Mouse (Mus musculus) hindbrain, embryonic 13.5 days (tissue): Measurements from ENCODE around the gene Capn10. TPM values are rescaled to one million over a fixed set of nuclear protein-coding genes. Genes with fewer than 3 reads are reported as not detected.

ENCODE experiments used
- ATAC-seq: fragments of 200-750 bp; cut with Nextera tagmentation; 2 replicates; pipeline ENCODE4 v1.8.0; 2017; ENCODE audit warnings: moderate TSS enrichment; ENCODE audit not compliant: low FRiP score
- H3K27ac ChIP-seq: fragments of 300-500 bp; sonication (generic); 2 replicates; pipeline ENCODE4 v1.5.1; 2015; ENCODE audit warnings: inconsistent platforms, mild to moderate bottlenecking, moderate library complexity
- H3K27me3 ChIP-seq: fragments of 300-500 bp; sonication (generic); 2 replicates; pipeline ENCODE4 v1.6.1; 2015; ENCODE audit warnings: mild to moderate bottlenecking, inconsistent platforms
- H3K36me3 ChIP-seq: fragments of 300-500 bp; sonication (generic); 2 replicates; pipeline ENCODE4 v1.6.1; 2015; ENCODE audit warnings: mild to moderate bottlenecking, inconsistent platforms
- H3K4me1 ChIP-seq: fragments of 300-500 bp; sonication (generic); replicated peaks from 2 replicates; pipeline ENCODE4 v1.6.1; 2015; ENCODE audit warnings: inconsistent platforms
- H3K4me2 ChIP-seq: fragments of 300-500 bp; sonication (generic); 2 replicates; pipeline ENCODE4 v1.6.1; 2015; ENCODE audit warnings: inconsistent platforms, mild to moderate bottlenecking, moderate library complexity
- H3K4me3 ChIP-seq: fragments of 300-500 bp; sonication (generic); 2 replicates; pipeline ENCODE4 v1.5.1; 2015; ENCODE audit warnings: mild to moderate bottlenecking, inconsistent platforms
- H3K9ac ChIP-seq: fragments of 300-500 bp; sonication (generic); 2 replicates; pipeline ENCODE4 v1.6.1; 2015; ENCODE audit warnings: mild to moderate bottlenecking, inconsistent platforms
- H3K9me3 ChIP-seq: fragments of 300-500 bp; sonication (generic); 2 replicates; pipeline ENCODE4 v1.6.1; 2016; ENCODE audit warnings: inconsistent platforms
- WGBS: fragments of 180-500 bp; shearing (Covaris S2); methylation state at CpG from one replicate; pipeline ENCODE4 v1.1.7; 2015; 5-methylcytosine and 5-hydroxymethylcytosine counted together
- polyA plus RNA-seq: library from polyadenylated mRNA; unstranded; fragments of >200 nt; fragmentation: Nextera tagmentation; extraction: Ambion mirVana; gene quantifications from 2 replicates; pipeline ENCODE4 v1.2.1, GENCODE M21; 2015

Gene Capn10
- 58.9 TPM in 2 replicates for polyA plus RNA-seq

GRCm38 (mm10) chr1:92934182-92934827, at the start of gene Capn10:
Gene Capn10 (plus strand): TSS chr1:92934376.
- peak; percentile 100 for ATAC-seq
- H3K4me2 ChIP-seq = peak within 1 kb of the TSS; percentile 64
- peaks cover 19% of the 10 kb centered on the region for H3K36me3 ChIP-seq
- H3K27ac ChIP-seq = peak within 1 kb of the TSS; percentile 99
- peak within 1 kb of the TSS; percentile 88 for H3K4me3 ChIP-seq
- H3K9ac ChIP-seq = peak within 1 kb of the TSS; percentile 91
- under 1% methylated on average over 45 of the region's 45 CpGs for WGBS
- peaks cover 33% of the 10 kb centered on the region for H3K4me1 ChIP-seq
- H3K9me3 ChIP-seq = no peaks in the 10 kb centered on the region
- H3K27me3 ChIP-seq = peaks cover 16% of the 10 kb centered on the region; the same call in 1 of the 2 replicates

- Histone ChIP-seq H3K27me3 (no peaks in the 10 kb centered on the region), H3K36me3 (no peaks in the 10 kb centered on the region), H3K4me2 (no peak overlapping the region), H3K9ac (no peak overlapping the region), H3K9me3 (no peaks in the 10 kb centered on the region), H3K27ac (no peak overlapping the region), H3K4me1 (no peaks in the 10 kb centered on the region), H3K4me3 (no peak overlapping the region)
- no peak for ATAC-seq
- 75% methylated on average over 7 of the region's 7 CpGs for WGBS
Observed at GRCm38 (mm10) chr1:92888901-92889655, 45.1 kb upstream of the Capn10 start.

GRCm38 (mm10) chr1:92892791-92893190, 41.4 kb upstream of the Capn10 start:
- no peaks in the 10 kb centered on the region for H3K36me3 ChIP-seq
- no peak overlapping the region for H3K9ac ChIP-seq
- no peak overlapping the region for H3K4me3 ChIP-seq
- no peaks in the 10 kb centered on the region for H3K9me3 ChIP-seq
- no peak overlapping the region for H3K4me2 ChIP-seq
- WGBS = 77% methylated on average over 3 of the region's 3 CpGs
- H3K27ac ChIP-seq = no peak overlapping the region
- ATAC-seq = no peak
- H3K4me1 ChIP-seq = no peaks in the 10 kb centered on the region
- H3K27me3 ChIP-seq = peaks cover 4% of the 10 kb centered on the region; the same call in 1 of the 2 replicates

GRCm38 (mm10) chr1:92893896-92894295, 40.3 kb upstream of the Capn10 start:
- Histone ChIP-seq H3K4me2 (no peak overlapping the region), H3K9ac (no peak overlapping the region), H3K9me3 (no peaks in the 10 kb centered on the region), H3K36me3 (no peaks in the 10 kb centered on the region), H3K27ac (no peak overlapping the region), H3K4me1 (no peaks in the 10 kb centered on the region), H3K4me3 (no peak overlapping the region), H3K27me3 (peaks cover 6% of the 10 kb centered on the region; the same call in 1 of the 2 replicates)
- no peak for ATAC-seq
- 66% methylated on average over 3 of the region's 3 CpGs for WGBS

GRCm38 (mm10) chr1:92895089-92895488, 39.1 kb upstream of the Capn10 start:
- WGBS = 11% methylated on average over 3 of the region's 3 CpGs

GRCm38 (mm10) chr1:92902786-92903185, 31.4 kb upstream of the Capn10 start, which contains the start of gene Ankmy1:
Gene Ankmy1 (minus strand): TSS chr1:92902906.
- H3K4me2 ChIP-seq = peak within 1 kb of the TSS; percentile 47
- WGBS = 1% methylated on average over 15 of the region's 15 CpGs
- ATAC-seq = peak; percentile 18
- H3K27ac ChIP-seq = no peak within 1 kb of the TSS
- no peaks in the 10 kb centered on the region for H3K36me3 ChIP-seq
- no peaks in the 10 kb centered on the region for H3K9me3 ChIP-seq
- H3K4me1 ChIP-seq = peaks cover 17% of the 10 kb centered on the region
- peaks cover 35% of the 10 kb centered on the region for H3K27me3 ChIP-seq
- peak within 1 kb of the TSS; percentile 21 for H3K4me3 ChIP-seq
- H3K9ac ChIP-seq = 0 out of 2 replicates have a peak within 1 kb of the TSS, but pooled peaks have one; percentile 6

More at GRCm38 (mm10) chr1:92895089-92895488, 39.1 kb upstream of the Capn10 start:
- Histone ChIP-seq H3K9ac (no peak overlapping the region), H3K27ac (no peak overlapping the region), H3K4me3 (no peak overlapping the region), H3K36me3 (no peaks in the 10 kb centered on the region), H3K4me2 (no peak overlapping the region), H3K27me3 (peaks cover 16% of the 10 kb centered on the region), H3K9me3 (no peaks in the 10 kb centered on the region), H3K4me1 (no peaks in the 10 kb centered on the region)
- ATAC-seq = peak; percentile 75

- no peaks in the 10 kb centered on the region for H3K36me3 ChIP-seq
- H3K27me3 ChIP-seq = peaks cover 34% of the 10 kb centered on the region
- 79% methylated on average over 4 of the region's 4 CpGs for WGBS
- H3K4me1 ChIP-seq = peaks cover 23% of the 10 kb centered on the region
- ATAC-seq = no peak
- no peak overlapping the region for H3K9ac ChIP-seq
- H3K4me2 ChIP-seq = no peak overlapping the region
- H3K9me3 ChIP-seq = no peaks in the 10 kb centered on the region
- H3K4me3 ChIP-seq = no peak overlapping the region
- no peak overlapping the region for H3K27ac ChIP-seq
Observed at GRCm38 (mm10) chr1:92903627-92904026, 30.5 kb upstream of the Capn10 start.

GRCm38 (mm10) chr1:92905703-92906310, 28.4 kb upstream of the Capn10 start:
- no peak overlapping the region for H3K4me2 ChIP-seq
- no peak overlapping the region for H3K27ac ChIP-seq
- H3K9me3 ChIP-seq = no peaks in the 10 kb centered on the region
- no peaks in the 10 kb centered on the region for H3K36me3 ChIP-seq
- no peak for ATAC-seq
- peaks cover 34% of the 10 kb centered on the region for H3K4me1 ChIP-seq
- H3K9ac ChIP-seq = no peak overlapping the region
- H3K4me3 ChIP-seq = no peak overlapping the region
- 88% methylated on average over 2 of the region's 2 CpGs for WGBS
- peaks cover 21% of the 10 kb centered on the region for H3K27me3 ChIP-seq

- peak; percentile 93 for ATAC-seq
- Histone ChIP-seq H3K27me3 (peaks cover 9% of the 10 kb centered on the region), H3K4me1 (peaks cover 42% of the 10 kb centered on the region), H3K4me3 (peak within 1 kb of the TSS; percentile 72), H3K4me2 (peak within 1 kb of the TSS; percentile 70), H3K36me3 (no peaks in the 10 kb centered on the region), H3K9ac (peak within 1 kb of the TSS; percentile 82), H3K27ac (peak within 1 kb of the TSS; percentile 94), H3K9me3 (no peaks in the 10 kb centered on the region)
- under 1% methylated on average over 80 of the region's 81 CpGs for WGBS
Observed at GRCm38 (mm10) chr1:92906779-92907631, 27.2 kb upstream of the Capn10 start, which contains the start of gene Dusp28. Gene Dusp28 (plus strand): TSS chr1:92906981.

GRCm38 (mm10) chr1:92907632-92908360, 26.4 kb upstream of the Capn10 start:
- H3K4me2 ChIP-seq = peak overlapping the region; percentile 70
- H3K27ac ChIP-seq = peak overlapping the region; percentile 94
- peaks cover 7% of the 10 kb centered on the region; the same call in 1 of the 2 replicates for H3K27me3 ChIP-seq
- 50% methylated on average over 20 of the region's 20 CpGs for WGBS
- peaks cover 45% of the 10 kb centered on the region for H3K4me1 ChIP-seq
- no peaks in the 10 kb centered on the region for H3K9me3 ChIP-seq
- peak overlapping the region; percentile 72 for H3K4me3 ChIP-seq
- no peak for ATAC-seq
- no peaks in the 10 kb centered on the region for H3K36me3 ChIP-seq
- H3K9ac ChIP-seq = peak overlapping the region; percentile 82

GRCm38 (mm10) chr1:92908664-92909063, 25.5 kb upstream of the Capn10 start:
- Histone ChIP-seq H3K9ac (no peak overlapping the region), H3K9me3 (no peaks in the 10 kb centered on the region), H3K4me1 (peaks cover 48% of the 10 kb centered on the region), H3K27ac (no peak overlapping the region), H3K4me3 (no peak overlapping the region), H3K4me2 (no peak overlapping the region), H3K27me3 (peaks cover 7% of the 10 kb centered on the region; the same call in 1 of the 2 replicates), H3K36me3 (no peaks in the 10 kb centered on the region)
- WGBS = 91% methylated on average over 3 of the region's 3 CpGs
- ATAC-seq = no peak
